Mouse (Mus musculus): ENCODE measurements around the gene Pkp4. TPM values are rescaled to one million over a fixed set of nuclear protein-coding genes. Genes with fewer than 3 reads are reported as not detected.

The Pkp4 gene
- 44.9 TPM for polyA plus RNA-seq (2014; fragmentation: Illumina TruSeq; extraction: RNeasy Lipid Tissue Mini Kit (QIAGEN cat#74804); ENCODE audit: insufficient read depth, low read depth, low replicate concordance)

DNA sequence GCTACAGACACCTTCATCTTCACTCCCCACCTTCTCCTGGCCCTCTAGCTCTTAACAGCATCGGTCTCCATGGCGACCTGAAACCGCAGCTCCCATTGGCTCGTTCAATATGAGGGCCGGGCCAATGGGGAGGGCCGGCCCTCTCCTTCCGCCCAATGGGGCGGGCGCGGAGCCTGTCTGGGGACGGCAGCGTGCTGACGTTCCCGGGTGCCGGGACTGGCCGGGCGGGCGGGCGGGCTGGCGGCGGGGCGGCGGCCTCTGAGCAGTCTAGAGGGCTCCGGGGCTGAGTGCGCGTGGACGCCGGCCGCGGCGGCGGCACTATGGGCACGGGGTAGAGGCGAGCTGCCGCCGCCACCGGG is at the start of gene Pkp4, which contains the start of gene Ccdc148:
Gene Pkp4 (plus strand): TSS at position 246 of the 359 bp plus-strand sequence.
Gene Ccdc148 (minus strand): TSS at position 79 of the 359 bp plus-strand sequence.

Other genes starting within 250 kb of the Pkp4 start
- 0.54 TPM for gene Ccdc148, start 167 bp upstream of the Pkp4 start, polyA plus RNA-seq (2014; fragmentation: Illumina TruSeq; extraction: RNeasy Lipid Tissue Mini Kit (QIAGEN cat#74804); ENCODE audit: insufficient read depth, low read depth, low replicate concordance)